Mouse (Mus musculus): Measurements from ENCODE around the gene Dctn3. TPM values are rescaled to one million over a fixed set of nuclear protein-coding genes. Genes with fewer than 3 reads are reported as not detected.
"Not testable (repeated sequence)": the region's sequence is repeated elsewhere in the genome, so short reads cannot be mapped to it uniquely, and the experiment has no call there.

Dctn3 gene
- polyA plus RNA-seq, 1 experiment = 167 TPM

DNA sequence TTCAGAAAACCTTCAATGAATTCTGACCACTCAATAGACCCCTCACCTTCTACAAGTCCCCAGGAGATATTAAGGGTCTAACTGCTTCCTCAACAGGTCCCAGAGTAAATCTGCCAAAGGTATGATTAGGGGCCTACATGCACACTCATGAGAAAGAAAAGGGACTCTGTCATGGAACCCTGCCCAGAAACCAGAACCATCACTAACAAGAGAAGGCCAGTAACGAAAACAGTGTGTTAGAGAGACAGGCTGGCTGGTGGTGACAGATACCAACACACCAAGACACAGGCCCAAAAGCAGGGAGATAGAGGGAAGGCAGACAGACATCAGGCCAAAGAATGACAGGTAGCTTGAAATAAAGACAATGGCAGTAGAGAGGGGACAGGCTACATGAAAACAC, 34.4 kb downstream of the Dctn3 start:
- not testable (repeated sequence) for DNase-seq; H3K27me3 ChIP-seq (ENCODE audit: control insufficient read depth, insufficient read depth, low read length); H3K4me1 ChIP-seq (ENCODE audit: control insufficient read depth, insufficient read depth, low read length); H3K27ac ChIP-seq (ENCODE audit: insufficient read depth, low read length); H3K4me3 ChIP-seq (replicated peaks; ENCODE audit: insufficient read depth, low read depth, low read length)
- 14% methylated on average over 1 of the region's 1 CpGs for WGBS

DNA sequence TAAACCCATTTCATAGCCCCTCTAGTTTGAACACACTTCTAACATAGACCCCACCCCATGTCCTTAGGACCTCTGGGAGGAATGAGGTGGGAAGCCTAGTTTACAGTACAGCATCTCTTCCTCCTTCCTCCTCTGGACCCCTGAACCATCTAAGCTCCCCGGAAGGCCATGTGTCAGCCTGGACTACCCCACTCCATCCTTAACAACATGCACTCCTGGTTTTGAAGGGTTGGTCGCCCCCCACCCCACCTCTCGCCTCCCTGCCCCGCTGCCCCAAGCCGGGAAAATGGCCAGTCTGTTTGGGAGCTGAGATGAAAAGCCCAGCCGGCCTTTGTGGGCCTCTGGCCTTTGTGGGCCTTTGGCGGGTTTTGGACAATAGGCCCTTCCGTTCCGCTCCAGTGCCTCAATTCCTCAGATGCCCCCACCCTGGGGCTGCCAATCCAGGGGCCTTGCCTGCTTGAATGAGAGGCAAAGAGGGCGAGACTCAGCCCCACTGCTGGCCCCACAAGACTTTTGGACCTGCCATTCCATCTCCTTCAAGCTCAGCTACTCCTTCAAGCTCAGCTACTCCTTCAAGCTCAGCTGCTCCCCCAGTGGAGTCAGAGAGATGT, 37.0 kb downstream of the Dctn3 start:
- not testable (repeated sequence) for H3K27ac ChIP-seq (ENCODE audit: insufficient read depth, low read length); DNase-seq; H3K4me3 ChIP-seq (replicated peaks; ENCODE audit: insufficient read depth, low read depth, low read length); H3K27me3 ChIP-seq (ENCODE audit: control insufficient read depth, insufficient read depth, low read length)
- H3K4me1 ChIP-seq (ENCODE audit: control insufficient read depth, insufficient read depth, low read length) = peaks cover 21% of the 10 kb centered on the region
- WGBS = 61% methylated on average over 10 of the region's 10 CpGs

DNA sequence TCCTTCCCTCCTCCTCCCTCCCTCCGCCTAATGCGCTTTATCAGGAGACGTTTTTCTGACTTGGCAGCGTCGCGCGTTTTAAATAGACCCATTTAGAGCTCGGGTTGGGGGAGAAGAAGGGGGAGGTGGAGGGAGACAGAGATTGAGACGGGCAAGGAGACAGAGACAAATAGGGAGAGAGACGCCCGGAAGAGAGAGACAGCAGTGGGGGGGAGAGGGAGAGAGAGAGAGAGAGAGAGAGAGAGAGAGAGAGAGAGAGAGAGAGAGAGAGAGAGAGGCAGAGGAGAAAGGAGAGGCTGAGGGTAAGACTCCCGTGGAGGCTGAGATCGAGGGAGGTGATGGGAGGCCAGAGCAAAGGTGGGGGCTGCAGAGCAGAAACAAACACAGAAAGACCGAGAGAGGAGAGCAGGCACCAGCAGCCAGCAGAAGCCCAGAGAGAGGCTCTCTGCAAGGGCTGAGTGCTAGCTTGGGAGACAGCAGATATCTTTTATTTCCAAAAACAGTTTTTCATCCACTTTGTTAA, 38.0 kb downstream of the Dctn3 start:
- peaks cover 29% of the 10 kb centered on the region for H3K4me1 ChIP-seq (ENCODE audit: control insufficient read depth, insufficient read depth, low read length)
- 22% methylated on average over 14 of the region's 14 CpGs for WGBS
- not testable (repeated sequence) for H3K27ac ChIP-seq (ENCODE audit: insufficient read depth, low read length); DNase-seq; H3K4me3 ChIP-seq (replicated peaks; ENCODE audit: insufficient read depth, low read depth, low read length); H3K27me3 ChIP-seq (ENCODE audit: control insufficient read depth, insufficient read depth, low read length)

DNA sequence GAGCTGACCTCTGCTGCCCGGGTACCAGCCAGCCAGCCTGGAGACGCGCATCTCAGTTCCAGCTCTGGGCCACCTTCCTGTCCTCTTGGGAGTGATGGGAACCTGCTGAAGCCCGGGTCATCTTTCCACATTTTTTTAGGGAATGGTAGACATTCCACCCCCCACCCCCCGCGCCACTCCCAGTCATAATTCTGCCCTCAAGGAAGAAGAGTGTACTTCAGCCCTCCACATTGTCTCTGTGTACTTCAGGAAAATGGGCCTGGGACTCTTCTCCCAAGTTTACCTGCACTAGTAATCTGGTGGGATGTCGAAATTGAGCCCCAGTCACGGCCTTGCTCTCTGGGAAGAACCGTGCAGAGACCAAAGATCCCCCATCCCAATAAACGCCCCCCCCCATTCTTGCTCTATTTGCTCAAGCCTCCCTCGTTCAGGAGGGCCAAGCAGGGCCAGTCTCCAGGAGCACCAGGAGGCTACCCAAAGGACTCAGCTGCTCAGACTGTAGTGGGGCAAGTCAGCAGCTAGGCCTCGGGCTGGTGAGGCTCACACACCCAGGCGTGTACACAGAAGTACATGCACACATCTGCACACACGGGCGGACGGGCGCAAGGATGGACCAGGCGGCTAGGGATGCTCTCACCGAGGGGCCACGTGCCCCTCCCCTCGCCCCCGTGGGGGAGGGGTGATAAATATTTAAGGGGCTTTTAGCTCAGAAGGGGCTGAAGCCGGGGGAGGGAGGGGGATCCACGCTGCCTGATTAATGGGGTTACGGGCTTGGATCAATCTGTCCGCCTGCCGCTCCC, 38.6 kb downstream of the Dctn3 start:
- H3K4me1 ChIP-seq (ENCODE audit: control insufficient read depth, insufficient read depth, low read length) = peaks cover 35% of the 10 kb centered on the region
- H3K27me3 ChIP-seq (ENCODE audit: control insufficient read depth, insufficient read depth, low read length); H3K27ac ChIP-seq (ENCODE audit: insufficient read depth, low read length); H3K4me3 ChIP-seq (replicated peaks; ENCODE audit: insufficient read depth, low read depth, low read length); DNase-seq: not testable (repeated sequence)
- 40% methylated on average over 27 of the region's 27 CpGs for WGBS

DNA sequence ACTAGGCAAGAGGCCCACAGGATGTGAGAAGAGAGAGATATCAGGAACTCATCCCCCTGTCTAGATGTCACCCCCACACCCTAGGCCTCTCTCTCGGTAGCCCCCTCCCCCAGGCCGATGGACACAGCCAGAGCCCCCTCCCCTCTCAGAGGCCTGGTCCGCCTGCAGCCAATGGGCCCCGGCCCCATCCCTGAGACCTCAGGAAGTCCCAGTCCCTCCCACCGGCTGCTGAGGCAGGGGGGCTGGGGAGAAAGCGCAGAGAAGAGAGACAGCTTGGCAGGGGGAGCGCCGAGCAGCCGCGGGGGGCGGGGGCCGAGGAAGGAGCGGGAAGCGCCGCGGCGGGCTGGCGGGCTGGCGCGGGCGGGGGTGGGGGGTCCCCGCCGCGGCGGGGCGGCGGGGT, 39.7 kb downstream of the Dctn3 start:
- WGBS = 4% methylated on average over 11 of the region's 27 CpGs
- not testable (repeated sequence) for DNase-seq

DNA sequence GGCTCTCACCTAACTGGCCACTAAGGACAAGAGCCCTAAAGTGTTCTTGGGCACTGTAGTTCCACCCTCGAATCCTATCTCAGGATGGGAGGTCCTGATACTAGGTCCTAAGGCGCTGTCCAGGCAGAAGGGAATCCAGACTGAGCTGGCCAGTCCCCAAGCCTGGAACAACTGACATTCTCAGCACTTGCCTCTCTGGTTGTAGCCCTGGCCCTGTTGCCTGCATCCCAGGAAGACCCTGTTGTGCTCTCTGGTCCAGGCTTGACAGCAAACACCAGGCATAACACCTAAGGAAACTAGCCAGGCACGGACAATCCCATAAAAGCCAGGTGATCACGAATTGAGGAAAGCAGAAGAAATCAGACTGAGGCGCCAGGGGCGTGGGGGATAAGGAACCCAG, 40.2 kb downstream of the Dctn3 start:
- Histone ChIP-seq H3K4me3 (replicated peaks; ENCODE audit: insufficient read depth, low read depth, low read length) (peak overlapping the region; percentile 22), H3K27me3 (ENCODE audit: control insufficient read depth, insufficient read depth, low read length) (no peaks in the 10 kb centered on the region), H3K27ac (ENCODE audit: insufficient read depth, low read length) (peak overlapping the region; percentile 48), H3K4me1 (ENCODE audit: control insufficient read depth, insufficient read depth, low read length) (peaks cover 44% of the 10 kb centered on the region)
- no peak for DNase-seq
- no peak for TF ChIP-seq POLR2A (IDR thresholded peaks at IDR 0.05; ENCODE audit: borderline replicate concordance, insufficient read depth, low read length)
- TF ChIP-seq CTCF (IDR thresholded peaks at IDR 0.05; ENCODE audit: borderline replicate concordance, insufficient read depth, low read depth, low read length) = no peak
- 28% methylated on average over 6 of the region's 6 CpGs for WGBS

More for the DNA sequence above, 39.7 kb downstream of the Dctn3 start:
- not testable (repeated sequence) for H3K27me3 ChIP-seq (ENCODE audit: control insufficient read depth, insufficient read depth, low read length); H3K27ac ChIP-seq (ENCODE audit: insufficient read depth, low read length); H3K4me3 ChIP-seq (replicated peaks; ENCODE audit: insufficient read depth, low read depth, low read length)
- peaks cover 44% of the 10 kb centered on the region for H3K4me1 ChIP-seq (ENCODE audit: control insufficient read depth, insufficient read depth, low read length)

DNA sequence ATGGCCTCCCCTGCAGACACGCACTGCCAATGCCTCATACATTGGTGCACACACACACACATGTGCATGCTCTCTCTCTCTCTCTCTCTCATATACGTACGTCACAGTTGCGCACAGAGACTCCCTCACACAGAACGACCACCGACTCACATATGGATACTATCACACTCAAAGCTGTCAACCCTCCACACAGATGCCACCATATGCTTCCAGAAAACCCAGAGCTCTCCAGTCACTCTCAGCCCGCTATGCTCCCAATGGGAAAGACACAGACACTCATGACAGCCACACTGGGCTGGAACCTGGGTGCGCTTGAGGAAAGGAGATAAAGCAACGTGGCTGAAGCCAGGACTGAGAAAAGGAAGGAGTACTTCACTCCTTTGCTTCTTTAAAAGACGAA, 41.0 kb downstream of the Dctn3 start:
- no peak for DNase-seq
- 63% methylated on average over 10 of the region's 10 CpGs for WGBS
- Histone ChIP-seq H3K27ac (ENCODE audit: insufficient read depth, low read length) (peak overlapping the region; percentile 48; the same call in 1 of the 2 replicates), H3K27me3 (ENCODE audit: control insufficient read depth, insufficient read depth, low read length) (no peaks in the 10 kb centered on the region), H3K4me3 (replicated peaks; ENCODE audit: insufficient read depth, low read depth, low read length) (no peak overlapping the region), H3K4me1 (ENCODE audit: control insufficient read depth, insufficient read depth, low read length) (peaks cover 52% of the 10 kb centered on the region)
- TF ChIP-seq CTCF (IDR thresholded peaks at IDR 0.05; ENCODE audit: borderline replicate concordance, insufficient read depth, low read depth, low read length) (no peak), POLR2A (IDR thresholded peaks at IDR 0.05; ENCODE audit: borderline replicate concordance, insufficient read depth, low read length) (no peak)

DNA sequence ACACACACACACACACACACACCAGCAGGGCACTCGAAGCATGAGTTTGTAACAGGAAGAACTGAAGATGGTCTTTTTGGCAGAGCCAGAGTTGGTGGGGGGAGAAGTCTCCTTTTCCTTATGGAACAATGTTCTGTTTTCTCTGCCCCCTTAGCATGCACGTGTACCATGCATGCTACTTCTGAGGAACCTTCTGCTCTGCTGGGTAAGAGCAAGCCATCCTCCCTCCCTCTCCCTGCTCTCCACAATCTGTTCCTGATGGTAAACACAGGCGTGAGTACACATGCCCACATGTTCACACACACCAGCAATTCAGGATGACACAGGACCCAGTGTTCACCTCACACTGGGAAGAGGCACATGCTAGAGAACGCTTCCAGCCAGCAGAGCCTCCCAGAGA, 41.8 kb downstream of the Dctn3 start:
- H3K4me3 ChIP-seq (replicated peaks; ENCODE audit: insufficient read depth, low read depth, low read length) = no peak overlapping the region
- no peaks in the 10 kb centered on the region for H3K27me3 ChIP-seq (ENCODE audit: control insufficient read depth, insufficient read depth, low read length)
- H3K27ac ChIP-seq (ENCODE audit: insufficient read depth, low read length) = peak overlapping the region; percentile 3; the same call in 1 of the 2 replicates
- 31% methylated on average over 4 of the region's 4 CpGs for WGBS
- H3K4me1 ChIP-seq (ENCODE audit: control insufficient read depth, insufficient read depth, low read length) = peaks cover 59% of the 10 kb centered on the region
- TF ChIP-seq CTCF (IDR thresholded peaks at IDR 0.05; ENCODE audit: borderline replicate concordance, insufficient read depth, low read depth, low read length) (no peak), POLR2A (IDR thresholded peaks at IDR 0.05; ENCODE audit: borderline replicate concordance, insufficient read depth, low read length) (no peak)
- DNase-seq = peak in 1 of 2 experiments; percentile 53
